Mouse (Mus musculus): ENCODE results near the gene B3gnt5.
"Not testable (repeated sequence)": the region's sequence is repeated elsewhere in the genome, so short reads cannot be mapped to it uniquely, and the experiment has no call there.

Gene B3gnt5

GRCm38 (mm10) chr16:19760074-19760473 is at the start of gene B3gnt5:
B3gnt5 (plus strand) TSS chr16:19760208.
- DNase-seq (ENCODE audit: low spot score), result peak; percentile 50

GRCm38 (mm10) chr16:19720959-19721358 is 39.0 kb upstream of the B3gnt5 start:
- no peak for DNase-seq (ENCODE audit: low spot score)

GRCm38 (mm10) chr16:19724139-19724538 is 35.9 kb upstream of the B3gnt5 start:
- DNase-seq (ENCODE audit: low spot score), result not testable (repeated sequence)

DNA sequence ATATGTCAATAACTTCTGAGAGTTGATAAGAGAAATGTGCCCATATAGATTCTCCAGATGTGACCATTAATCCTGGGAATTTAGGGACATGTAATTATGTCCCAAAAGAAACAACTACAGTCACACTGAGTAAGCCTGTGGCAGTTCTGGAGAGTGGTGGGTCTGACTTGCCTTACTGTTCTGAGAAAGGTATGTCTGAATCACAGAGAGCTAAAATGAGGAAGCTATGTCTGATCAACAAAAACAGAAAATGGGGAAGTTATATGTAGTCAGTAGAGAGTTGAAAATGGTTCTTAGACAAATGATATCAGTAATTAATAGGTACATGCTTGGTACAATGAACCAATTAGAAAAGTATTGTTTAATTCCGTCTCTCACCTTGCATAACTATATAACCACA is 27.1 kb upstream of the B3gnt5 start:
- DNase-seq (ENCODE audit: low spot score), result no peak

DNA sequence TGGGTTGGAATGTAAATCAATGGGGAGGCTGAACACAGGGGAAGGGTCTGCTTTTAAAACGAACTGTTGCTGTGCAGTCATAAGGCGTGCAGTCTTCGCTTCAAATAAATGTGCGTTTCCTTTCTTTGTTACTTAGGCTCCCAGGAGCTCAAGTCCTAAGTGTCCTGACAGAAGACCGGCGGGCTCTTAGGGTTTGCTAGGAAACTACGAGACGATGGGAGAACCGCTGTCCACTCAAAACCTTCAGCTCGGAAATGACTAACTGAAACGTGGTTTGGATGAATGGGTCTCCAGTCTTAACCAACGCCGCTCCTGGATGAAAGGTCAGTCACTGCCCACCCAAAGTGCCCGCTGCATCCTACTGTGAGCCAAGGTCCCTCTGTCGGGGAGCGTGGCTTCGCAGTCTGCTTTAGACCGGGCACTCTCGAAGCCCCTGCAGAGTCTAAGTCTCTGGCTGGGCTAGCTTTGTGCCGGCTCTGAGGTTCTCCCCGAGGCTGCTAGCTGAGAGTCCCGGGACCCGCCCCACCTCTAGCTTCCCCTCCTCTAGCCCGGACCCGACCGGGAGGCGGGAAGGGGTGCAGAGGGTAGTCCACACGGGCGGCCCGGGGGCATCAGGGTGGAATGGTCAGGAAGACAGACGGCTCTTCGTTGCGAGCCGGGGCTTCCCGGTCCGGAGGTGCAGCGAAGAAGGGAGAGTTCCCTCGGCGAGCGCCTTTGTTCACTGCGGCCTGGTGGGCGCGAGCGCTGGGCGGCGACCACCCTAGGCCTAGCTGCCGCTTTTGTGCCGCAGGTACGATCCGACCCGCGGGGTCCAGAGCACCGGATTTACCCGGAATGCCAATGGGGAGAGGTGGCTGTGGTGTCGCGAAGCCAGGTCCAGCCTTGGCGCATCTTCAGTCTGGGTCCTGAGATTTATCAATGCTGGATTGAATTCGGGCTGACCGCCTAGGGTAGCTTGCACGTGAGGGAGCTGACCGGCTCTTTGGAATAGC is 793 bp downstream of the B3gnt5 start:
- peak; percentile 2 for DNase-seq (ENCODE audit: low spot score)

DNA sequence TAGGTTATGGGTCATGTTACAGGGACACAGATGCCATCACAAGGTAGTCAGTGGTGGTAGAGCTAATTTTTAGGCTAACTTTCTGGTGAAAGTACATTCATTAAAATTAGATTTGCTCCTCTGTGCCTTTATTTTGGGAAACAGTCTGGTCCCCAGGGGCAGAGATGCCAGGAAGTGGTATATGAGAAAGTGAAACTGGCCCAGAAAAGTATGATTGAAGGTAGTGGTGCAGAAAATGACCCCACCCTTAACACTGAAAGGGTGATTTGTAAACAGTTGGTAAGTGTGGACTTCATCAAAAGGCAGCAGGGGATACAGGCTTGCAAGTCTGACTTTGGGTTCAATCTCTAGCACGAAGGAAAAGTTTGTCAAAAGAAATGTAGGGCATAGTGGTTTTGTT is 1.7 kb downstream of the B3gnt5 start:
- DNase-seq (ENCODE audit: low spot score), result no peak

GRCm38 (mm10) chr16:19766107-19766506 is 6.1 kb downstream of the B3gnt5 start:
- DNase-seq (ENCODE audit: low spot score), result no peak

DNA sequence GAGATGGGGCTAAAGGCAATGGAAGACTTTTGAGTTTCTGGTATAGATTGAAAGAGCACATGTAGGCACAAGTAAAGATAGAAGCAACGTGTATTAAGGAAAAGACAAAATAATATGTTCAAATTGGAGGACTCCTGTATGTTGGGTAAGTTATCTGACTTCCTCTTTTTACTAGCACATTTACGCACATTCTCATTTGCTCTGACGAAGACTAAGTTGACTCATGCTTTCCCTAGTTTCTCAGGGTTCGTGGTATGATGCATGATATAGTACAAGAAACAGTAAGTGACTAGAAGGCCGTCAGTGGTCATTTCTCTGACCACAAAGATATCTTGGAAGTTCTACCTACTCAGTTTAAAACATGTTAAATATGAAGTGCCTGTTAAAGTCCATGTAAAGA is 8.0 kb downstream of the B3gnt5 start:
- no peak for DNase-seq (ENCODE audit: low spot score)

DNA sequence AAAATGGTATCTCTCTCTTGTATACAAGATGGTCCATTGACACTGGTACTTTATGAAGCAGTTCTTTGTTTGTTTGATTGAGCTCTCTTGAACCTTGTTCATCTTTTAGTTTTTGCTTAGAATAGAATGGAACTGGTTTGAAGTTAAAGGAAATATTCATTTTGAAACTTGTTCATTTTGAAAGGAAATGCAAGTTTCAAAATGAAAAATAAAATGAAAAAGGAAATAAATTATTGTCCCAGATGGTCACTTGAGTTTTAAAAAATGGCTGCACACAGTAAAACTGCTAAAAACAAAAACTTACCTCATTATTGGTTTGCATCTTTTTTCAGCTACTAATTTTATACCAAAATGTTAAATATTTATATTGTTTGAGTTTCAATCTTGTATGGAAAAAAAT is 12.0 kb downstream of the B3gnt5 start:
- no peak for DNase-seq (ENCODE audit: low spot score)

DNA sequence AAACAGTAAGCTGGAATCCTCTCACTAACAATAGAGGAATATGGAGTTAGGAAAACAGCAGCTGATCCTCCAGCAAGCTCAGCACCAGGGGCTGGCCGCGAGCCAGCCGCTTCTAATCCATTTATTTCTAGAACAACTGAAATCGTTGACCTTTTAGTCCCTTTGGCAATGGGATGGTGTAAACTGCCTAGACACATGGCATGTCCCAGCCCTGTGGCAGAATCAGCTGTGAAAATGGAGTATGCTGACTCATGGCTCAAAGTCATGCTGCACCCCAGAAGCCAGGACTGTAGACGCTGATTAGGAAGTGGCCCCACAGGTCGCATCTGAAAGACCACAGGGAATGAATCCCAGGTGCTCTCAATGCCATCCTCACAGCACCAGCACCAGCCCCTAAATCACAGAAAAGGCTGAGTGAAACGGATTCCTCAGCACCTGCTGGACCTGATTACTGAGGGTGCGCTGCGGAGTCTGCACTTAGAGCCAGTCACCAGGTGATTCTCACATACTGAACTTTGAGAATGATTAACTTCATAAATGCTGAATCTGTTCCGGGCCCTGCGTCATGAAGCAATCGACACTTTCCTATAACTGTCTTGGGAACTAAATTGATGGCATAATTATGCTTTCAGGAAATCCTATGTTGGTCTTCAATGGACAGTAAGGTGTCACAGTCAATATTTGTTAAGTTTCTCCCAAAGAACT is 26.5 kb downstream of the B3gnt5 start:
- no peak for DNase-seq (ENCODE audit: low spot score)

DNA sequence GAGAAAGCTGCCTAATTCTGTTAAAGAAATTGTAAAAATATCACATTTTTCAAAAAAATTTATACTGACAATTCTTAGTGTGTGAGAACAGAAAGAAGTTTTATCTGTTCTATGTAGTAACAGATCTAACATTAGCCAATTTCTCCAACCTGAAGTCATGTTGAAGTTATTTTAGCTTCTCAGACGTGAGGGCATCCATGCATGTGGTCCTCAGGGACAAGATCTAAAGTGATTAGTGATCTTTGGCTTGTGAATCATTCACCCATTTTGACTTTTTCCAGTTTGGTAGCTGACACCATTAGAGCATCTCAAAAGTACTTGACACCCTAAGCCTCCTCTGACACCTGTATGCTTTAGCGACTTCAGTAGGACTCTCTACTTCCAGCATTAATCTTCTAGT is 29.9 kb downstream of the B3gnt5 start:
- no peak for DNase-seq (ENCODE audit: low spot score)

GRCm38 (mm10) chr16:19818801-19819200 is 58.8 kb downstream of the B3gnt5 start:
- DNase-seq (ENCODE audit: low spot score), result no peak

Measured in urinary bladder, postnatal 14 days (tissue).